Mouse (Mus musculus) left cerebral cortex, postnatal 36 days (tissue): ENCODE measurements around the gene Hist2h2aa1. TPM values are rescaled to one million over a fixed set of nuclear protein-coding genes. Genes with fewer than 3 reads are reported as not detected.

ENCODE experiments used
- microRNA-seq: library from miRNA; unstranded; fragments of <30 nt; microRNA quantifications from one replicate; pipeline ENCODE4 v1.2.0, GENCODE M21; 2022
- total RNA-seq, 2 experiments: library from RNA; stranded (reverse); gene quantifications; 2 replicates each; pipeline ENCODE4 v1.2.3; 2021

The Hist2h2aa1 gene
- total RNA-seq, 2 experiments from 2014 or later = 6.3 to 10.1 TPM

Small RNAs within 50 kb of the gene (microRNA-seq; reads per million reads assigned to microRNA genes)
- gene Gm44492 (not detected), gene Gm47311 (not detected), gene Gm47313 (not detected)

Other genes with a start within 250 kb of the Hist2h2aa1 start
- gene Plekho1, start 249.5 kb upstream of the Hist2h2aa1 start, total RNA-seq = 10 to 100 TPM; 80.1 to 93.9 TPM
- gene Vps45, start 187.0 kb upstream of the Hist2h2aa1 start, total RNA-seq = 10 to 100 TPM; 40.5 to 42.1 TPM
- gene Otud7b, start 141.0 kb upstream of the Hist2h2aa1 start, total RNA-seq = 10 to 100 TPM; 28.8 to 32.0 TPM
- gene Mtmr11, start 83.5 kb upstream of the Hist2h2aa1 start, total RNA-seq = 1 to 10 TPM; 5.7 to 6.7 TPM
- gene Sf3b4, start 73.2 kb upstream of the Hist2h2aa1 start, total RNA-seq = 10 to 100 TPM; 40.7 to 42.9 TPM
- 100 to 1,000 TPM; 399 to 446 TPM for gene Sv2a, start 64.3 kb upstream of the Hist2h2aa1 start, total RNA-seq
- 10 to 100 TPM; 13.3 to 19.4 TPM for gene Bola1, start 25.8 kb upstream of the Hist2h2aa1 start, total RNA-seq
- gene Hist2h2ab, start 25.6 kb upstream of the Hist2h2aa1 start, total RNA-seq = 10 to 100 TPM in 1 of 2 experiments, 1 to 10 TPM in 1; 10.0 to 11.1 TPM
- 10 to 100 TPM; 24.2 to 27.9 TPM for gene Hist2h2ac, start 24.6 kb upstream of the Hist2h2aa1 start, total RNA-seq
- gene Hist2h2be, start 24.4 kb upstream of the Hist2h2aa1 start, total RNA-seq = 1 to 10 TPM; 4.8 to 5.1 TPM
- 1 to 10 TPM; 5.9 to 6.1 TPM for gene Hist2h3c2, start 6.4 kb upstream of the Hist2h2aa1 start, total RNA-seq
- 100 to 1,000 TPM; 204 to 210 TPM for gene Hist2h2aa2, start 5.2 kb upstream of the Hist2h2aa1 start, total RNA-seq
- gene Hist2h3c1, start 1.2 kb downstream of the Hist2h2aa1 start, total RNA-seq = not detected
- gene Hist2h4, start 17.8 kb downstream of the Hist2h2aa1 start, total RNA-seq = 10 to 100 TPM; 27.9 to 34.6 TPM
- gene Hist2h3b, start 23.2 kb downstream of the Hist2h2aa1 start, total RNA-seq = 10 to 100 TPM; 60.7 to 62.3 TPM
- gene Hist2h2bb, start 24.3 kb downstream of the Hist2h2aa1 start, total RNA-seq = 100 to 1,000 TPM; 148 to 154 TPM
- gene Fcgr1, start 48.5 kb downstream of the Hist2h2aa1 start, total RNA-seq = 1 to 10 TPM; 2.1 to 2.2 TPM
- gene BC107364, start 206.8 kb downstream of the Hist2h2aa1 start, total RNA-seq = not detected